Mouse (Mus musculus): ENCODE measurements around the gene Sspn. TPM values are rescaled to one million over a fixed set of nuclear protein-coding genes. Genes with fewer than 3 reads are reported as not detected.

The Sspn gene
- total and polyA plus RNA-seq, 3 experiments: not detected

GRCm38 (mm10) chr6:145940852-145941251 lies 9.4 kb downstream of the Sspn start:
- Histone ChIP-seq H3K27me3 (ENCODE audit: control insufficient read depth in 1 of 2, insufficient read depth in 2 of 2, low read length in 2 of 2) (no peaks in the 10 kb centered on the region), H3K9ac (ENCODE audit: control insufficient read depth, low read depth, low read length, poor library complexity, severe bottlenecking) (no peak overlapping the region), H3K36me3 (ENCODE audit: control insufficient read depth in 1 of 2, insufficient read depth in 2 of 2, low read length in 2 of 2) (no peaks in the 10 kb centered on the region), H3K4me1 (ENCODE audit: control insufficient read depth in 1 of 2, insufficient read depth in 2 of 2, low read length in 2 of 2) (no peaks in the 10 kb centered on the region), H3K4me3 (ENCODE audit: control insufficient read depth in 1 of 2, insufficient read depth in 1 of 2, low read depth in 2 of 2, low read length in 2 of 2) (no peak overlapping the region), H3K27ac (ENCODE audit: control insufficient read depth, low read depth, low read length) (no peak overlapping the region), H3K79me2 (ENCODE audit: control insufficient read depth, insufficient read depth, low read length, poor library complexity) (no peaks in the 10 kb centered on the region), H3K9me3 (replicated peaks; ENCODE audit: insufficient read depth, low read length) (no peaks in the 10 kb centered on the region)
- TF ChIP-seq USF1 (IDR thresholded peaks at IDR 0.05; ENCODE audit: low read depth, low read length) (peak; percentile 48), MAFK (IDR thresholded peaks at IDR 0.05; ENCODE audit: borderline replicate concordance, low read depth, low read length) (no peak)
- no peak for DNase-seq (ENCODE audit: low read depth, low spot score)

DNA sequence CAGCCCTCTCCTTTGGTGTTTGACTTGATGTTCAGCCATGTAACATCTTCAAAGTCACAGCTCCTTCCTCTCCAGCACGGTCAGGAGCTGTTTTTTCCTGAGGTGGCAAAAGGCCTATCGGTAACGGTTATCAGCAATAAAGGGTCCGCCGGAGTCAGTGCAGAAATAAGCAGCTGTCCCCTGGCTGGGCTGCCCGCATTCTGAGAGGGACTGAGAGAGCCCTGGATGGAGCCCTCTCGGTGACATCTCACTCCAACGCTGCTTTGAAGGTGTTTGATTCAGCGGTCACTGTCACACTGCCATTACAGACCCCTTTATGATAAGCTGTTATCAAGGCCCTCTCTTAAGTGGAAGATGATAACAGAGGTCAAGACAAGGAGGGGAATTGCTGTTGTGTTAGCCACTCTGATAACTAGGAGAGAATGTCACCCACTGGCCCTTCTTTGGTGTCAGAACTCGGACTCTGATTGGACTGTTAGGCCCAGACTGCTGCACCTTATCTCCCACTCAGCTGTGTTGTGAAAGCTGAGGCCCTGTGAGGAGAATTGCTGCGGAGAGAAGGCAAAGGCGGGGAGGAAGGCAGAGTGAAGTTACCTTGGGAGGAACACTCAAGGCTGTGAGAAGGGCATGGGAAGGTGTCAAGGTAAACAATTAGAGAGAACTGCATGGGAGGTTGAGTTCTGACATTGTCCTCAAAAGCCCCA lies 11.0 kb downstream of the Sspn start:
- Histone ChIP-seq H3K9me3 (replicated peaks; ENCODE audit: insufficient read depth, low read length) (no peaks in the 10 kb centered on the region), H3K36me3 (ENCODE audit: control insufficient read depth in 1 of 2, insufficient read depth in 2 of 2, low read length in 2 of 2) (no peaks in the 10 kb centered on the region)

DNA sequence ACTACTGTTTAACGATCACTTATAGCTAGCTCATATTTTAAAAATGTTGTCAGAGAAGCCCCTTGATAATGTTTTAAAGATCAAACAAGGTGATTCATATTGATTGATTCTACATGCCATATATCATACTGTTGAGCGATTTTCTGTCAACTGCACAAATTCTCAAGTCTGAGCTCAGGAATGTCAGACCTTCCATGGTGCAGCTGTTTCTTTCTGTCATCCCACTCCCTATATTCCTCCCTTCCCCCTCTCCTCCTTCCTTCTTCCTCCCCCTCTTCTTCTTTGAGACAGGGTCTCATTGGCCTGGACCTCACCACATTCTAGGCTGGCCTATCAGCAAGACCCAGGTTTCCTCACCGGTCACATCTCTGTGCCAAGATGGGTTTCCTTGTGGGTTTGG lies 12.0 kb downstream of the Sspn start:
- Histone ChIP-seq H3K4me1 (ENCODE audit: control insufficient read depth in 1 of 2, insufficient read depth in 2 of 2, low read length in 2 of 2) (no peaks in the 10 kb centered on the region), H3K4me3 (ENCODE audit: control insufficient read depth in 1 of 2, insufficient read depth in 1 of 2, low read depth in 2 of 2, low read length in 2 of 2) (no peak overlapping the region), H3K9ac (ENCODE audit: control insufficient read depth, low read depth, low read length, poor library complexity, severe bottlenecking) (no peak overlapping the region), H3K36me3 (ENCODE audit: control insufficient read depth in 1 of 2, insufficient read depth in 2 of 2, low read length in 2 of 2) (no peaks in the 10 kb centered on the region), H3K27ac (ENCODE audit: control insufficient read depth, low read depth, low read length) (no peak overlapping the region), H3K27me3 (ENCODE audit: control insufficient read depth in 1 of 2, insufficient read depth in 2 of 2, low read length in 2 of 2) (no peaks in the 10 kb centered on the region), H3K9me3 (replicated peaks; ENCODE audit: insufficient read depth, low read length) (no peaks in the 10 kb centered on the region), H3K79me2 (ENCODE audit: control insufficient read depth, insufficient read depth, low read length, poor library complexity) (no peaks in the 10 kb centered on the region)
- no peak for DNase-seq (ENCODE audit: low read depth, low spot score)
- TF ChIP-seq MYC (IDR thresholded peaks at IDR 0.05; ENCODE audit: low read depth, low read length) (no peak), SIN3A (IDR thresholded peaks at IDR 0.05; ENCODE audit: low read length) (no peak), GABPA (IDR thresholded peaks at IDR 0.05; ENCODE audit: low read depth, low read length) (no peak)

More for the DNA sequence above, 11.0 kb downstream of the Sspn start:
- TF ChIP-seq NRF1 (IDR thresholded peaks at IDR 0.05; ENCODE audit: insufficient read depth, low read depth, low read length, poor library complexity, severe bottlenecking): no peak
- no peak for TF ChIP-seq CTCF (IDR thresholded peaks at IDR 0.05 in 2 of 3, conservative IDR thresholded peaks at IDR 0.05 in 1 of 3; ENCODE audit: control insufficient read depth in 1 of 3, insufficient read depth in 1 of 3, low read depth in 2 of 3, low read length in 3 of 3, poor library complexity in 1 of 3, severe bottlenecking in 1 of 3)
- no peak for TF ChIP-seq MXI1 (IDR thresholded peaks at IDR 0.05; ENCODE audit: low read depth, low read length)
- no peak for TF ChIP-seq MEF2A (IDR thresholded peaks at IDR 0.05; ENCODE audit: extremely low read depth, insufficient replicate concordance, low read depth, low read length, poor library complexity, severe bottlenecking)
- TF ChIP-seq EP300 (IDR thresholded peaks at IDR 0.05; ENCODE audit: low read depth in 1 of 2, low read length in 2 of 2): no peak
- TF ChIP-seq KAT2A (conservative IDR thresholded peaks at IDR 0.05; ENCODE audit: low read depth, low read length): no peak
- no peak for TF ChIP-seq GATA1 (IDR thresholded peaks at IDR 0.05; ENCODE audit: low read depth, low read length)
- TF ChIP-seq E2F4 (IDR thresholded peaks at IDR 0.05; ENCODE audit: borderline replicate concordance, low read depth, low read length): no peak
- TF ChIP-seq ZNF384 (IDR thresholded peaks at IDR 0.05; ENCODE audit: low read depth, low read length): no peak
- no peak for TF ChIP-seq BHLHE40 (IDR thresholded peaks at IDR 0.05; ENCODE audit: borderline replicate concordance, low read depth, low read length)
- TF ChIP-seq UBTF (IDR thresholded peaks at IDR 0.05; ENCODE audit: borderline replicate concordance, insufficient read depth, low read depth, low read length): no peak
- TF ChIP-seq POLR2AphosphoS5 (IDR thresholded peaks at IDR 0.05; ENCODE audit: borderline replicate concordance, low read depth, low read length): no peak
- no peak for TF ChIP-seq TCF12 (IDR thresholded peaks at IDR 0.05; ENCODE audit: low read depth, low read length)
- TF ChIP-seq POLR2A (IDR thresholded peaks at IDR 0.05; ENCODE audit: control insufficient read depth in 1 of 2, insufficient read depth in 1 of 2, low read depth in 1 of 2, low read length in 2 of 2, poor library complexity in 1 of 2): no peak
- TF ChIP-seq JUND (IDR thresholded peaks at IDR 0.05; ENCODE audit: low read depth, low read length): no peak
- TF ChIP-seq MYC (IDR thresholded peaks at IDR 0.05; ENCODE audit: low read depth, low read length): no peak
- TF ChIP-seq USF2 (IDR thresholded peaks at IDR 0.05; ENCODE audit: borderline replicate concordance in 1 of 2, insufficient read depth in 1 of 2, low read depth in 1 of 2, low read length in 2 of 2): no peak
- TF ChIP-seq NELFE (IDR thresholded peaks at IDR 0.05; ENCODE audit: low read depth, low read length): no peak
- no peak for TF ChIP-seq HCFC1 (IDR thresholded peaks at IDR 0.05; ENCODE audit: low read depth, low read length)
- Histone ChIP-seq H3K27me3 (ENCODE audit: control insufficient read depth in 1 of 2, insufficient read depth in 2 of 2, low read length in 2 of 2) (no peaks in the 10 kb centered on the region), H3K4me1 (ENCODE audit: control insufficient read depth in 1 of 2, insufficient read depth in 2 of 2, low read length in 2 of 2) (no peaks in the 10 kb centered on the region), H3K9ac (ENCODE audit: control insufficient read depth, low read depth, low read length, poor library complexity, severe bottlenecking) (no peak overlapping the region), H3K27ac (ENCODE audit: control insufficient read depth, low read depth, low read length) (no peak overlapping the region), H3K79me2 (ENCODE audit: control insufficient read depth, insufficient read depth, low read length, poor library complexity) (no peaks in the 10 kb centered on the region), H3K4me3 (ENCODE audit: control insufficient read depth in 1 of 2, insufficient read depth in 1 of 2, low read depth in 2 of 2, low read length in 2 of 2) (no peak overlapping the region)
- DNase-seq (ENCODE audit: low read depth, low spot score): no peak

Measured in MEL (cell line).